Mouse (Mus musculus) ES-E14 (cell line): ENCODE data around the gene Bach1.

Experiments used
- CHD2 ChIP-seq: IDR thresholded peaks from 2 replicates; pipeline ENCODE4 v1.6.1; 2014; ENCODE audit warnings: mild to moderate bottlenecking, low read depth, low read length, inconsistent platforms
- HCFC1 ChIP-seq: IDR thresholded peaks from 2 replicates; pipeline ENCODE4 v1.6.1; 2012; ENCODE audit warnings: low read length, inconsistent platforms, borderline replicate concordance; ENCODE audit not compliant: insufficient read depth
- MAFK ChIP-seq: IDR thresholded peaks from 2 replicates; pipeline ENCODE4 v1.6.1; 2014; ENCODE audit warnings: mild to moderate bottlenecking, low read depth, low read length, inconsistent platforms; ENCODE audit not compliant: insufficient read depth
- ZC3H11A ChIP-seq: IDR thresholded peaks from 2 replicates; pipeline ENCODE4 v1.6.1; 2012; ENCODE audit warnings: low read depth, mild to moderate bottlenecking, inconsistent platforms, low read length, borderline replicate concordance
- ZNF384 ChIP-seq: IDR thresholded peaks from 2 replicates; pipeline ENCODE4 v1.6.1; 2012; ENCODE audit warnings: low read depth, low read length, inconsistent platforms

- TF ChIP-seq HCFC1, result no peak
- no peak for TF ChIP-seq MAFK
- no peak for TF ChIP-seq ZNF384
- no peak for TF ChIP-seq ZC3H11A
- no peak for TF ChIP-seq CHD2
Measured at GRCm38 (mm10) chr16:87655579-87655978, 43.2 kb upstream of the Bach1 start.
